Mouse (Mus musculus) frontal cortex, postnatal 14 days (tissue): ENCODE data around the gene Cttnbp2nl.

Experiments used
- DNase-seq, 2 experiments: peaks; one replicate each; pipeline ENCODE4 v3.0.0; 2022; ENCODE audit warnings: low spot score in 2 of 2

Gene Cttnbp2nl

DNA sequence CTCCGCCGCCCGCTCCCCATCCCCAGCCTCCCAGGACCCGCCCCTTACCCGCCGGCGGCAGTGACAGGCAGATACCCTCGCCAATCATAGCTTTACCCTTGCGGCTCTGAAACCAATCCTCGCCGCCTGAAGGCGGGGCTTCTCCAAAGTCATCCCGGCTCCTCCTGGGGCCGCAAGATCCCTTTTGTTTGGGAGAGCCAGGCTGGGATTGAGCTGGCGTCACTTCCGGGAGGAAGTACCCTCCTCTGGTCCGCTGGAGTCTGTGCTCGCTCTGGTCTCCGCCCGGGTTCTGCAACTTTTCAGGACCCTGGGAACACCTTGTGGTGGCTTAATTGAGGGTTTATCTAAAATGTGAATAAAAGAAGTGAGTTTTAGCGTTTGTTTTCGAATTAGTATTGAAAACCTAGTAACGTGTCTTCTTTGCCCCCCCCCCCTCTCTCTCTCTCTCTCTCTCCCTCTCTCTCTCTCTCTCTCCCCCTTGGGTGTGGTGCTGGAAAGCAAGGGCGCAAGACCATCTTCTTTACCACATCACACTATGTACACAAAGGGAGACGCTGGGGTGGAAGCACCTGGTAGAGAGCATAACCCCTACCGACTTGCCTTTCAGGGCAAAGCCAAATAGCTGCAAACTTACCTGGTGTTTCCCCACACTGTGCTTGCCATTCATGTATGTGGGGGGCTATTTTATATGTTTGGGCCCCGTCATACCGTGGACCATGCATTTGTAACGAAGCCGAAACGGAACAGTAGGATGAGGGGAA is at the start of gene Cttnbp2nl:
Gene Cttnbp2nl, minus strand, starts transcription at position 210 of the 761 bp plus-strand sequence.
- peak; percentile 97 to 98 for DNase-seq

DNA sequence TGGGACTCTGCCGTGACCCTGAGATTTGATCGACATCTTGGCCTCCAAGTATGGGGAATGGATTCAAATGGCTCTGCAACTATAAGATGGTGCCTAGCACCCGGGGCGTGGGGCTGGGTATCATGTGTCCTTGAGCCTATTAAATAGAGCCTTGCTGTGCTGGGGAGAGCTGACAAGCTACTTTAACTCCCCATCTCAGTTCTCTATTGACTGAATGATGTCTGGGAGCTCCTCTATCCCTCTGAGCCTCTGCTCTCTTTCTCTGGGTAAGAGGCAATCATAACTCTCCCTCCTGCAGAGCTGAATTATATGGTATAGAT is 47.3 kb upstream of the Cttnbp2nl start:
- no peak for DNase-seq

DNA sequence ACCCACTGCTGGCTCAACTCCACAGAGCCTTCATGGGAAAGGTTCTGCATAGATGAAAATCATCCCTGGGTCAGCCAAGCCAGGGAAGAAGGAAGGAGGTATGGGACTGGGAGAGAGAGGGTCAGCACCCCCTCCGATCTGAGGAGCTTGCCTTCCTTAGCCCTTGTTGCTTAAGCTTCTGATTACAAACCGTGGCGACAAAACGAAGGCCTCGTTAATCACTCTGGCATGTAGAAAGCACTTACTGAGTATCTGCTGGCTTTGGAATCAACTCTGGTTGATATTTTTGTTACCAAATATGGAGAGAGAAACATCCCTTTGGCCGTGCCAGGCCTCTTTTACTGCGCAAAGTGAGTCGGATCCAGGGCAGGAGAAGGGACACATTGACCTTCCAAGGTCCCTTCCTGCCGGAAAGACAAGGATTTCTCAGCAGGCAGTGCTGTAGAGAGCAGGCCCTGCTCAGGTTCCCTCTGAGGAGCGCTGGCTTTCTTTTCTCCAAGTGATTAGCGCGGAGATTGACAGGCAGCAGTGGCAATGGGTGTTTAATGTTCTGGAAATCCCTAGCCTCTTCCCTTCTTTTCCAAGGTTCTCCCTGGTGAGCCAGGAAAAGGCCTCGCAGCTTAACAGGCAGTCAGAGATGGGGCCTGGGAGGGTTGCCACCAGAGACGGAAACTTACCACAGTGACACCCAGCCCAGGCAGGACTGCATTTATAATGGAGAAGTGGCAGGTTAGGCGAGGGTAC is 46.8 kb upstream of the Cttnbp2nl start:
- DNase-seq = no peak

DNA sequence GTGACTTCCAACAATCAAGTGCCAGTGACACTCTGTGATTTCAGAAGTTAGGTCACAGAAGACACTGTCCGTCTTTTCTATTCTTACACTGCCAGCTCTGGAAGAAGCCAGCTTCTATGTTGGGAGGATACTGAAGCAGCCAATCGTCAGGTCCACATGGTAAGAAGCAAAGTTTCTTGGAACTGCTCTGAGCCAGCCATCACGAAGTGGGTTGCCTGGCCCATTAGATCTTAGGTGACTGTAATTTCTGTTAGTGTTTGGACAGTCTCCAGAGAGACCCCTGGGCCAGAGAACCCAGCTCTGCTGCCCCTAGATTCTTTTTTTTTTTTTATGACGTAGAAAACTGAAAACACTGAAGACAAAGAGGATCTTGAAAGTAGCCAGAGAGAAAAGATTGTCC is 44.6 kb upstream of the Cttnbp2nl start:
- DNase-seq = no peak

DNA sequence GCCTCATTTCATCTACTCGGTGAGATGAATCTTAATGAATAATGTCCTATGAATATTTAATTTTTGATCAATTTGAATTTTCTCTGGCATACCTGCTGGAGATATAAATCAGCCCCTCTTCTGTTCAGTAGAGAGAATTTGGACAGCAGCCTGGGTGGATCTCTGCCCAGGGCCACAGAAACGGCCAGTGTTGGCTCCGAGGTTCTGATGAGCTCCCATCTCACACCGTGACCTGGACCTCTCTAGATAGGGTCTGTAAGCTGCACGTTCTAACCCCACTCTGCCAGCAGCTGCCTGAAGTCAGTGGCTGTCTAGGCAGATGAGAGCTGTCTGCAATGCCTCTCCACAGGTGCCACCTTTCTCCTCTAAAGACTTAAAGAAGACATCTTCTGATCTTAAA is 42.1 kb upstream of the Cttnbp2nl start:
- no peak for DNase-seq

DNA sequence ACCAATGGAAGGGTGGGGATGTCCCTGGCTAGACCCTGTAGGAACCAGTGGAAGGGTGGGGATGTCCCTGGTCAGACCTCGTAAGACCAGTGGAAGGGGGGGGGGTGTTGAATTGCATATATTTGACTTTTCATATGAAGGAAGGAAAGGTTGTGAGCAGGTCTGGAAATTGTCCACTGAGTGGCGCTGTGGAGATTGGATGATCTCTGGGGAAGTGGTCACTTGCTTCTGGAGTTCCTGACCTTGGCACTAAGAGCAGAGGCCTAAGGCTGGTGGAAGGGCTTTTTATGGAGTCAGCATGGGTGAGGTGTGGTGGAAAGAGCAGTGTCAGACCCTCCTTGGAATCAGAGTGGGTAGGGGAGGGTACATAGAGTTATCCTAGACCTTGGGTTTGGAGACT is 41.5 kb upstream of the Cttnbp2nl start:
- no peak for DNase-seq

DNA sequence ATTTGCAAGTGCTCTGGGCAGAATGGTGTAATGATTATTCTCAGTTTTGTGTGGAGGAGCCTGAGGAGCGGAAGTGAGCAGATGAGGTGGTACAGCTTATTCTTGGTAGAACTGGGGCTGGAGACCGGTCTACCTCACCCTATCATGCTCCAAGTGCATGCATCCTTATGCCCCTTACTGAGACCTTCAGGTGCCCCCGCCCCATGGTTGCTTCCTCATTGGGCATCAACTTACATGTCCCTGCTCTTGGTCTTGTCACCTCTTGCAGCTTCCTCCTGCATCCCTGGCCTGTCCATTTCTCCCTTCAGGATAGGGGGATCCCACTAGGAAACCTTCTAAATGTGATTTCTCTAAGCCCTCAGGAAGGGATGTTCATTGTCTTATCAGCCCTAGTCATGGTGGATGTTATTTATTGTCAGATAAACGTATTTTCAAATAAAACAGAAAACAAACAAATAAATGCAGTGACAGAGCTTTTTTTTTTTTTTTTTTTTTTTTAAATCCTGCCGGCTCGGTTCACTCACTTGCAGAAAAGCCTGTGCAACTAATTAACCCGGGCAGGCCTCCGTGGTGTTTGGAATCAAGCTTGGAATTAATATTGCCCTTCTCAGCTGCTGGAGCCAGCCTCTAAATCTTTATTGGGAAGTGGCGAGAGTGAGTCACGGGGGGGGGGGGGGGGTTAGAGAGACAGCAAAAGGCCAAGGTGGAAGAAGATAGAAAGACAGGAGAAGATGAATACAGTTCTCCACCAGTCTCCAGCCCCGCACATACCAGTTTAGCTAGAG is 40.0 kb upstream of the Cttnbp2nl start:
- no peak for DNase-seq

DNA sequence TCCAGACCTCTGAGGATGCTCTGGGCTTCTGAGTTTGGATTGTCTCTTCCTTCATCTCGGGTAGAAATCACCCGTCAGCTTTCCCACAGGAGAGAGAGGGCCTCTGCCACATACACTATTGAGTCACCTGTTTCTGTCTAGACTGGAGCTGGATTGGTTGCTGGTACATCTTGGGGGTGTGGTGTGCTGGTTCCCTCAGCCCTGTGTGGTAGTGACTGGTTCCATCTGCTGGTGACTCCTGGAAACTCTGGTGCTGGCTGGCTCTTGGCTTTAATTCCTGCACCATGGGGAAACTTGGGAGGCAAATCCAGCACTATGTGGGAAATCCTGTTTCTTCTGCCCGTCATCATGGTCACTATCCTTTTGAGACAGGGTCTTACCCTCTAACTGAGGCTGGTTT is 38.0 kb upstream of the Cttnbp2nl start:
- peak; percentile 24 for DNase-seq

DNA sequence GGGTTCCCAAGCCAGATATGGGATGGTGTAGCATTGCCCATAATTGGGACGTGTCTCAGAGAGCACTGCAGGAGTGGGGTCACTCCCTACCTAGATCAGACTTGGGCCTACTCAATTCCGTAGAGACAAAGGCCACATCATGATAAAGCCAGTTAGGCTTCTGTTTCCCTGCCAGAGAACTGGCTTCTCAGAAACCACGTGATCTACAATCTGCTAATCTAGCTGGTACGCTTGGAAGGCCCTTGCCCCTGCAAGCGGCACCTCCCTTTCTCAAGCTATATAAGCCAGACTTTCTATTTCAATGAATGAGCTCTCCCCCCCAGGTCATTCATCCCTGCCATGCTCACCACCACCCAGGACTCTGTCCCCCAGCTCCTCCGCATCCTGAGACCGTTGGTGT is 37.2 kb upstream of the Cttnbp2nl start:
- DNase-seq = no peak

DNA sequence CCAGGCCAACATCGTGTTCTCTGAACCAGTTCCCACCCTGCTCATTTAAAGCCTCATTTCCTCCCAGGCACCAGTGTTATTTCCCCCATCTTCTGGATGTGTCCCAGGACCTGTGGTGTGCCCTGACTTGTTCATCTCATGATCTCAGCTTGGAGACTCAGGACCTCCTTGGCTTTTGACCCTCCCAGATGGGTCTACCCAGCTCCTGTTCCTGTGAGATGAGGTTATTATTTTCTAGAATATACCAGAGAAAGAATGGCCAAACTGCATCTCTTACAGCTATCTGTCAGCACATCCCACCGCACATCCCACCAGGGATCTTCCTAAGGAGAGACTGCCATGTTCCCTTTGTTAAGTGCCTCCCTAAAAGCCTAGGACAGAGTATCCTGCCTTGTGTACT is 35.7 kb upstream of the Cttnbp2nl start:
- no peak for DNase-seq

DNA sequence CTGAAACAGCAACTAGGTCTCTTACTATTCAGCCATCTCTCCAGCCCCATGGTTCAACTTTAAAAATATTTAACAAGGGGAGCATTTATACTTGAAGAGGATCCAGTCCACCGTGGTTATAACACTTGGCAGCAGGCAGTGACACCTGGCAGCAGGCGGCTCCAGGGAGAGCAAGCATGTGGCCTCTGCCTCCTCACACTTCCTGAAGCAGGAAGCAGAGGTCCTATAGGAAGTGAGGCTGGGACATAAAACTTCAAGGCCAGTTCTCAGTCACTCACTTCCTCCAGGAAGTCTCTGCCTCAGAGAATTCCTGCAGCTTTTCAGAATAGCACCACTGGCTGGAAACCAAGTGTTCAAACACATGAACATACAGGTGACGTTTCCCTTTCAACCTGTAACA is 34.4 kb upstream of the Cttnbp2nl start:
- DNase-seq = no peak

DNA sequence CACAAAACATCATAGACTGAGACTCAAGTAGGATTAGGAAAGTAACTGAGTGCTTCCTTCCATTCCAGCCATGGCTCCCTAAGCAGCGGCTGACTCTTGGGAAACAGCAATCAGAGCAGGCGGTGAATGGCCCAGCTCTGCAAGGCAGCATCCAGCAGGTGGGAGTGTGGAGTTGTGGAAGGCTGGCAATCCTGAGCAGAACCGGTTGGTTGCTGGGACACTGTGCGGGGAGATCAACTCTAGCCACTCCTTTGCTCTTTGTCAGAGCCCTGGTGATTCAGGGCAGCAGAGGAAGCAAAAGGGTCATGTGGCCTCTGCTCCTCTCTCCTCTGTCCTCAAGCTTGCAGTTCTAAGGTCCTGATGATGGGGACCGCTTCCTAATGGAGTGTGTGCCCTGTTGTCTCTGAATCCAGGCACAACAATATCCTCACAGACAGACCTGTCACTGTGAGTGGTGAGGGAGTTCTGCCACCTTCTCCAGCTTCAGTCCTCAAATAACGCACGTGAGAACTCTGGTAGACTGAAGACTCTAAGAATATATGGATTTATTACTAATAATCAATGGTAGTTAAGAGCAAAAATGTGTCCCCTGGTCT is 25.4 kb upstream of the Cttnbp2nl start:
- DNase-seq = peak; percentile 62 to 77

DNA sequence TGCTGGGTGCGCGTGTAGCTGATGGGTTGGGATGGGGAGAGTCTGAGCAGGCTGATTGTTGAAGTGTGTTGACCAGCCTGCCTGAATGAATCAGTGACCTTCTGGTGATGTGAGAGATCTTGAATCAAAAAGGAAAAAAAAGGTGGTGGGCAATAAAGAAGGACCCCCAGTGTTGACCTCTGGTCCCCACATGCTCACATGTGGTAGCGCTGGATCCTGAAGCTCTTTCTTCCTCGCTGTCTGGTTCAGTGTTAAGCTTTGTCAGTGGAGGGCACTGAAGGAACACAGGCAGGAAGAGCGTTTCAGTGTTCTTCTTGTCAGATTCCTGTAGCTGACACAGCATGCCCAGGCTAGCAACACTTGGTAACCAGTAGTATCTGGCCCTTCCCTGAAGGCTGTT is 22.9 kb upstream of the Cttnbp2nl start:
- DNase-seq = no peak

DNA sequence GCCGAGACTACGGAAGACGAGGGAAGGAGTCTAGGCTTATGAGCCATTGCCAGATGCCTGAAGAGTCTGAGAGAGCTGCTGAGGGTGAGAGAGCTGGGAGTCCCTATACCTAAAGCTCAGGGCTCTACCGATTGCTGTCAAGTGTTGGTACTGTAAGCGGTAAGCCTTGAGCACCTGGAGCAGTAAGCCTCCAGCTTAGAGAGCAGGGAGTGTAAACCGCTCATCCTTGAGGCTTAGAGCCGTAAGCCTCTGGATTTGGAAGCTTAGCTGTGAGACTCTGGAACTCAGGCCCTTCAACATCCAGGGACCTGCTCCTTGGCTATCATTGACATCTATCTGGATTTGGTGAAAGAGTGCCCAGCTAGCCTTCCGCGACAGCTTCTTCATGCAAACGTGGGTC is 19.6 kb upstream of the Cttnbp2nl start:
- no peak for DNase-seq

DNA sequence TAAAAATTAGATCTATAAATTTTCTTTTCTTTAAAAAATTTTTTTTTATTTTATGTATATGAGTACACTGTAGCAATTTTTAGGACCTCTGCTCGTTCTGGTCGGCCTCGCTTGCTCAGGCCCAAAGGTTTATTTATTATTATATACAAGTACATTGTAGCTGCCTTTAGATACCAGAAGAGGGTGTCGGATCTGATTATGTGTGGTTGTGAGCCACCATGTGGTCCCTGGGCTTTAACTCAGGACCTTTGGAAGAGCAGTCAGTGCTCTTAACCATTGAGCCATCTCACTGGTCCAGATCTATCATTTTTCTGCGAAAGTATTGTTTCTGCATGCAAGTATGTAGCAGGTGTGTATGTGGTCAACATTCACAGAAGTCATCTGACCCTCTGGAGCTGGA is 18.3 kb upstream of the Cttnbp2nl start:
- no peak for DNase-seq

DNA sequence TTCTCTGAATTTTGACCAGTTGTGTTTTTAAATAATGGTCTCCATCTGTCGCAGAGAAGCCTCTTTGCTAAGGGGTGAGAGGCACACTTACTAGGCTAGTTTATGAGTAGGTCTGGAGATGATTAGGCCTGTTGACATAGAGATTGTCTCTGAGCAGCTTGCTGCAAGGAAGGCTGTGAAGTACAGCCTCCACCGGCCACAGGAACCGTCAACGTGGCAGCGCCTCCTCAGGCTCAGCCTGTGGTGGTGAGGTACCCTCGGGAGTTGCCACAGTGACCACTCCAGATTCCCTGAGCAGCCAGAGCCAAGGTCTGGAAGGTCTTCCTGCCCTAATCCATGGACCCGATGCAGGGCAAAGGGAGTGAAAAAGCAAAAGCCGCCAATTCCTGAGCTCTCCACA is 17.6 kb upstream of the Cttnbp2nl start:
- no peak for DNase-seq

DNA sequence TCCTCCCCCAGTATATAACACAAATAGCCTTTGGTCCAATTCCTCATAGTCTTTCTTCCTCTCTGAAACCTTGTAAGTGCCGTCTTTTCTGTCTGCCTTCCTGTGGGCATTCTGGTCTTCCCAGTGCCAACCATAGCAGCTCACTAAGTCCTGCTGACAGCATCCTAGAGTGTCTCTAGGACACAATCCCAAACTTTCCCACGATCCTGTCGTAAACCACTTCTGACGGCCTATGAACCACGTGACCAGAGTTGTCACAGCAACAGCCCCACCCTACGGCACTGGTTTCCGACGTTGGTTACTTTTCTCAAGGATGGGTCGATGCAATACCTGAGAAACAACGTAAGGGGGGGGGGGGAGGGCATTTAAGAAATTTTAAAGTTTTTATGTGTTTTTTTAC is 13.6 kb upstream of the Cttnbp2nl start, which contains the start of gene 4930564D02Rik:
Gene 4930564D02Rik, plus strand, starts transcription at position 301 of the 400 bp plus-strand sequence.
- DNase-seq = no peak

DNA sequence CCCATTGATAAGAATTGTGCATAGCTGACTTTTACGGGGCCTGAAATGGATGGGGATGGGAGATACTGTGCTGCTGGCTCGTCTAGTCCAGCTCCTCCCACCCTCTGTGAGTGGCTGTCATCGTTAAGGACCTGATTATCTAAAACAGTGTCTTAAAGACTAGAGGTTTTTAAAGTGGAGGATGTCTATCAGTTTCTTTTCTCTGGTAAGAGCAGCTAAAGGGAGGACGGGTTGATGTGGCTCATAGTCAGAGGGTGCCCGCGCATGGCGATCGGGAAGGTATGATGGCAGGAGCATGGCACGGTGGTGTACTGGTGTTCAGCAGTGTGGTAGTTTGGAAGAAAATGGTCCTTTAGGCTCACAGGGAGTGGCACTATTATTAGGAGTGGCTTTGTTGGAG is 9.7 kb upstream of the Cttnbp2nl start:
- DNase-seq = no peak

DNA sequence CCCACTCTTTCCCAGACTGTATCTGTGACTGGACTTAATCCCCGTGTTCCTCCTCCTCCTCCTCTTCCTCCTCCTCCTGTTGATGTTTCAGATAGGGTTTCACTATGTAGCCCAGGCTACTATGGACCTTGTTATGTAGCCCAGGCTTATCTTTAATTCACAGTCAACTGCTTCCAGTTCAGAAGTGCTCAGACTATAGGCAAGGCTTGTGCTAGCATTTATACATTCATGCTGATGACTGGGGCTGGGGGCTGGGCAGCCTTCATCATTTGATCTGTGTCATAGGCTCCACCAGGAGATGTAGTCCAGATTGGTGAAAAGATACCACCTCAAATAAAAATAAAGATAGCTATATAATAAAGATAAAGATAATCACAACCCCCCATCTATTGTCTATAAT is 9.0 kb upstream of the Cttnbp2nl start:
- no peak for DNase-seq

DNA sequence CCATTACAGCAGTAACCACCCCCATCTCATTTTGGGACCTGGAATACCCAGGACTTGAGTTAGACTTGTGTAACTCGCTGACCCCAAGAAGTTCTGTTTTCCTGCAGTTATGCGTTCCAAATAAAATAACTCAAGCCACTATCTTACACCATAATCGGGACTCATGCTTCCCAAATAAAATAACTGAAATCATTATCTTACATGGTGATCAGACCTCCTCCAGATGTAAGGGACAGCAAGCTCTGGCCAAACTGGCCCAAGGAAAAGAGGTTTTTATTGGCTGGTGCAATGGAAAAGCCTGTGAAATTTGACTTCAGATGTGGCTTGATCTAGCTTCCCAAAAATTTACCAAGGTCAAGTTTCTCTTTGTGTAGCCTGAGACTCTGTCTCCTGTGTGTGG is 8.6 kb upstream of the Cttnbp2nl start:
- no peak for DNase-seq

DNA sequence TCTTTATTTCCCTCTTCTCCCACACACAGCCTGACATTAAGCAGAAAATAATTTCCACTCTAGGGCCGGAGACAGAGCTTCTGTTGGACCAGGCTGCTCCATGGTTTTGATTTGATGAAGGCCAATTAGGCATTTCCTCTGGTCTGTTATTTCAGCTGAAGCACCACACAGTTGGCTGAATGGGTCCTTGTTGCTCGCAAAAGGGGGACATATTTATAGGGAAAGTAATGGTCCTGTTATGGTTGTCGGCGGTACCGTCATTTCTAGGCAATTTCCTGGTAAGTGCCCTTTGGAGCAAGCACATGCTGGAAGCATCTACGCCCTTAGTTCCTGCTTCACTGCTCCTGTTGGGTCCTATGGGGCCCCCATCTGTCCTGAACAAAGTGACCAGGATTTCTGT is 8.0 kb upstream of the Cttnbp2nl start:
- DNase-seq = no peak

DNA sequence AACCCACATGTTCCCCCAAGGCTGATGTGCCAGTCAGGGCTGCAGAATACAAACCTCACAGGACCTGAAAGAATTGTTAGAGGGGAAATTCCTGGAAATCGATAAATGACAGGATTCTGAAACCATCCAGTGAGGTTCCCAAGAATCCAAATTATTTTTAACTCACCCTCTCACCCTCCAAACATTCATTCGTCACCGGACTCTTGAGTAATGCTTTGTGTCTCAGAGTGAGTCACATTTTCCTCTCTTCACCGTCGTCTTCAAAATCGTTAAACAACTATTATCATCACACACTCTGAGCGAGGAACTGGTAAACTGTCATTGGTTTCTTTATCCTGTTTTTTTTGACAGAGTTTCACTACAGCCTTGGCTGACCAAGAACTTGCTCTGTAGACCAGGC is 7.0 kb upstream of the Cttnbp2nl start:
- DNase-seq = no peak
